Mouse (Mus musculus): Measurements from ENCODE around the gene Clmn.

- TF ChIP-seq CTCF (IDR thresholded peaks at IDR 0.05; ENCODE audit: extremely low read depth, insufficient read depth, insufficient read length, insufficient replicate concordance) (no peak), POLR2A (IDR thresholded peaks at IDR 0.05; ENCODE audit: low read depth, low read length) (no peak)
Measured at GRCm38 (mm10) chr12:104908986-104909385, 44.1 kb upstream of the Clmn start.

Data from spleen, adult 2 months (tissue).